Mouse (Mus musculus): ENCODE measurements around the gene Mmab.
A peak's percentile ranks its signal among the peaks of the same experiment; 100 is the strongest.

The Mmab gene

DNA sequence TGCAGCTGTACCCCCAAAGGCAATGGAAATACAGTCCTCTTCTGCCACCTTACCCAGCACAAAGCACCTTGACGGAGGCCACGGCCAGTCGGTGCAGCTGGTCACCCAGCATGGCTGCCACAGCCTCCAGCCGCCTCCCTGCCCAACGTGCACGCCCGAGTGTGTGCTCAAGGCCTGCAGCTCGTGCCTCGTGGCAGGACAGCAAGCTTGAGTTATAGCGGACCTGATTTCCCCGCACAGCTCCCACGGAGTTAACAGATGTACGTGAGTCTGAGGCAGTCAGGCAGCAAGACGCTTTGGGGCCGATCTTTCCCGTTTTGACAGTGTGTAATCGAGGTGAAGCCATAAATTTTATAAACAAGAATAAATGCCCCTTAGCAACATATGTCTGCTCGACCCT lies 15.2 kb downstream of the Mmab start:
- no peak for DNase-seq (ENCODE audit: low spot score in 2 of 2)

DNA sequence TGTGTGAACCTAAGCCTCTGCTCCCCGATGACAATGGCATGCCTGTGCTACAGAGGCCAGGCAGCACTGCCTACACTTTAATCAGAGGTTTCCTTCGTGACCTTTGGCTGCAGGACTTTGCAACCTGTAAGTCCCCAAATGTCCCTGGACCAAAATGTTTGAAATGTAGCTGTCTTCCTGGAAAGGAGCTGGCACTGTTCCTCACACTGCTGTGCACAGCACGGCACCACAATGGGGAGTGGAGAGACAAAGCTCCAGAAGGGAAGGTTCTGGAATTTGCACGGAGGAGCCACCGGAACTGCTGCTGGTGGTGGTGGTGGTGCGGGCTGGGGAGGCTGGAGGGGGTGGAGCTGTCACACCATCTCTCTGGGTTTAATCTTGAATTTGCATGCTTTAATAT lies 17.1 kb downstream of the Mmab start:
- DNase-seq (ENCODE audit: low spot score in 2 of 2): no peak

DNA sequence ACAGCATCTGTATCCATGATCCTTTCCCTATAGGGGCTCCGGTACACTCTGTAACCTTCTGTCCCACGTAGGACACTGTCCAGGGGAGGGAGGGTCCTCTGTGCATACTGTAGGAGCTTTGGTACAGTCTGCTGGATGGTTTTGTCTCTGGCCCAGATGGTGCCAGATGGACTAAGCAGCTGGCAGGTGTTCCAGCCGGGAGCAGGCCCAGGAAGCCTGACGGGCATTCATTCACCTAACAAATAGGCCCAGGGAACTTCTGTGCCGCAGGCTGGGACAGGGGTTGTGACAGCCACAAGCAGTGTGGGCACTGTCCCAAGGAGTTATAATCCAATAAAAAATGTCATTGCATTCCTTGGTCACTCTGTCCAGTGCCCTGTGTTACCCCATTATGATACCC lies 19.9 kb downstream of the Mmab start:
- DNase-seq (ENCODE audit: low spot score in 2 of 2): no peak

DNA sequence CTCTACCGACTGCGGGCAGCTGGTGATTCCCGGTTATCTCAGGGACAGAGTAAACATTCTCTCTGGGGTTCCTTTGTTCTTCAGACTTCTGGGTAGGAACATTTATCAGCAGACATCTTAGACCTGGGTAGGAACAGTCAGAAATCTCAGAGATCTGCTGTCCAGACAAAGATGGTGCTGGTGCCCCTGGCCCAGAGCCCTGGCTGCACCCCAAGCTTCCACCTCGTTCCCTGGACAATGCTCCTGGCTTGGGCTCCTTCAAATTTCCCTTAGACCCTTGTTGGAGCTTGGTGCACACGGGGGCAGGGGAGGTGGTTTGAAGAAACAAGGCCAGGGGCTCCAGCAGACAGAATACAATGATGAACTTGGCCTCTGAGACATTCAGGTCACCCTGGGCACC lies 21.3 kb downstream of the Mmab start:
- DNase-seq (ENCODE audit: low spot score in 2 of 2): no peak

DNA sequence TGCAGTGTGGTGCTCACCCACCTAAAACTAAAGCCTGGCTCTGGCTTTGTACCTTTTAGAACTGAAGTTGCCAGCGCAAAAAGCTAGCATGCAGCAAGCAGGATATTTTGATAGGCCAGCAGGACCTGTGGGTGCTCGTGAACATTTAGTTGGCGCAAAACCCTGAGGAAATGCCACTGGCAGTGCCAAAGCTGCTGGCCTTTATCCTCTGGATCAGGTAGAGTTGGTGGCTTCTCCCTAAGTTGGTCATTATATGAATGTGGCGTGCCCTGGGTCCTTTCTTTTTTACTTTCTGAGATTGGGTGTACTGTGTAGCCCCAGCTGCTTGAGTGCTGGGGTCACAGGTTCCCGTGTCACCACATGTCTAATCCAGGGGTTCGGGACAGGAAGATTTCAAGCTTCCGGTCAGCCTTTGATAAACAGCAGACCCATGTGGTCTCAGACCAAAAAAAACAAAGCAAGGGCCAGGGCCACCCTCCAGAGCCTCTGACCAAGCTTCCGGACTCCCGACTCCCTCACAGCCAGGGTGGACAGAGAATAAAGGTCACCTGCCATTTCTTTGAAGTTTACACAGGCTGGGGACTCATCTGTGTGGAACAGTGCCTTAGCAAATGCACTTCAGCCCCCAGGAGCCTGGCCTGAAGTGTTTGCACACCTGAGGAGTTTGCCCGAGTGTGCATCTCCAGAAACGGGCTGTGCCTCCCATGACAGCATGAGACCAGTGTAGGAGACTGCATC lies 22.1 kb downstream of the Mmab start:
- no peak for DNase-seq (ENCODE audit: low spot score in 2 of 2)

DNA sequence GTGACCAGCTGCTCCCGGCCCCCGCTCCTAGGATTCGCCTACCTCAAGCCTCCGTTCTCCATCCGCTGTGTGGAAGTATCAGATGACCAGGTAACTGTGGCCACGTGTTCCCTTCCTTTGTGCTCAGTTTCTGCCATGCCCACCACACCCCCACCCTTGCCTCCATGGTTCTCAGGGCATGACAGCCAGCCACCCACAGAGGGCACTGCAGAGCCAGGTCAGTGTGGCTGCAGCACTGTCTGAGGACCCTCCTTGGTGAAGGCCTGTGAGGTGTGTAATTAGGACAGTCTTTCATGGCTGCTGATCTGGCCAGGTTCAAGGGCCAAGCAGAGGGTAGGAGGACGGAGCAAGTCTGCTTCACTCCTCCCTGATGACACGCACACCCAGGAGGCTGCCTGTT lies 25.3 kb downstream of the Mmab start:
- DNase-seq (ENCODE audit: low spot score in 2 of 2): no peak

DNA sequence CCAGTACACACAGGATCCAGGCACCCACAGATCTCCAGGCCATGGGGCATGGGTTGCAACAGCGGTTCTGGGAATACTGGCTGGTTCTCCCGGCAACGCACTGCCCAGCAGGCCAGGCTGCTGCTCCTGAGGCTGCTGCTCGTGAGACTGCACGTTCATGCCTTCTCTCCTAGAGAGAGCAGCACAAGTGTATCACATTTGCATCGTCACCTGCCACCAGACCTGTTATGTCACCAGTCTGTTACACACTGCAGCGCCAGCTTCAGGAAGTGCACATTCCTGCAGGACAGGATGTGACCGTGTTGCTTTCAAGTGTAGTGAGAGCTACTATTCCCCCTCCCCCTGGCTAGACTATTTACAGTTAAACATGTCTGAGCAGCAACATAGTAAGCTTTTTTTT lies 27.0 kb downstream of the Mmab start:
- no peak for DNase-seq (ENCODE audit: low spot score in 2 of 2)

DNA sequence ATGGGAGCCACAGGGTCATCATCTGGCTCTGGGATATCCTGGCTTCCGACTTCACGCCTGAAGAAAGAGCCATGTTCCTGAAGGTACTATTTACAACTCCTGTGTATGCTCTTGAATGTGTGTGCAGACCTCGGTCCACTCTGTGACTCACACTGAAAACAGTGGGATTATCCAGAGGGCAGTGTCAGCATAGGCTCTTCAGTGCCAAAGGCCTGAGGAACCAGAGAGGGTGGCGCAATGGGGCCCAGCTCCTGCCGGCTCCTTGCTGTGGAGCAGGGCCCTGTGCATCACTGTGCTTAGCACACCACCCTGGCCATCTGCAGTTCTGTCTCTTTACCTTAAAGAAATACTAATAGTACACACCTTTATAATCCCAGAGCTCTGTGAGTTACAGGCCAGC lies 28.3 kb downstream of the Mmab start:
- DNase-seq (ENCODE audit: low spot score in 2 of 2): no peak

DNA sequence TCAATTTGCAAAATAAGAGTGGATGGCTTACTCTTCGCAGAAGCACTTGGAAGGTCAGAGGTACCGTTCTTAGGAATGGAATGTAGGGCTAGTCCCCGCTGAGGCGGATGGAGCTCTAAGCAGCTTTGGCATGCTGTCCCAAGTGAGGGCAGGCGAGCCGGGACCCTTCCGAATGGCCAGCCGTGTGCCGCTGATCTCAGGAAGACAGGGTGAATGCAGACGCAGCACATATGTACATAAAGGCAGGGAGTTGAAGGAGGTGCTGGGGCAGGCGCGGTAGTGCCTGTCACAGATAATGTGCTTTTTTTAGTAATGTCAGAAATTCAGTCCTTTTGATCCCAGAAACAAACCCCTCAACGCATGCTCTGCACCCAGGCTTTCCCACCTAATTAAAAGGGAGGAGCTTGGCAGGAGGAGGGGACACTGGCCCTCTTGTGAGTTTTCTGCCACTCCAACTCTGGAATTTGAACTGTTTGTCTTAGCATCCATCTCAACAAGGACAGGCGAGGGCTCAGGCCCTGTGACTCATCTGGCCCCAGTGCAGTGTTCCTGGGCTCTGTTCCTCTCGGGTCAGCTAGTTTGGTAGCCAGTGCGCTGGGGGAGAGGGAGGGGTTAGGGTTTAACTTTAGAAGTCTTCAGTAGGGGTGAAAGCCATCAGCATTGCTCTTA lies 30.7 kb downstream of the Mmab start:
- peak; percentile 39 to 45 for DNase-seq (ENCODE audit: low spot score in 2 of 2)

DNA sequence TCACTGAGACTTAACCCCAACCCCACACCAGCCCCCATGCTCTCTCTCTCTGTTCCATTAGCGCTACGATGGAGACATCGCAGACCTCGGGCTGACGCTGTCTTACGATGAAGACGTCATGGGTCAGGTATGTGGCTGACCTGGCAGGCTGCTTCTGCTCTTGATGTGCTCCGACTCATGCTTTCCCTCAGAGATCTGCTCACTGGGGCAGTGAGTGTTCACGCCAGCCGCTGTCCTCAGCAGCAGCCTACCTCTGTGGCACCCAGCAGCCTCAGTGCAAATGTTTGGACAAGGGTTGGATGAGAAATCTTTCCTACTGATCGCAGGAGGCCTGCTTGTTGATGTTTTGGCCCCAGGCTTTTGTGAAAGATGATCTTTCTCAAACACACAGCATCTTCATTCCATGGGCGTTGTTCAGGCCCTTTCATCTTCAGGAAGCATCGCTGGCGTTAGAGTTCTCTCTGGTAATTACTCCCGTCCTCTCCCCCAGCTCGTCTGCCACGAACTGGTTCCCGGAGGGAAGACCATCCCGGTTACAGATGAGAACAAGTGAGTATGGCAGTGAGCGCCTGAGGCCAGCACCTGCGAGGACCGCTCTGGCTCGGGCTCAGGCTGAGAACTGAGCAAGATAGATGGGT lies 31.4 kb downstream of the Mmab start:
- DNase-seq (ENCODE audit: low spot score in 2 of 2): no peak

DNA sequence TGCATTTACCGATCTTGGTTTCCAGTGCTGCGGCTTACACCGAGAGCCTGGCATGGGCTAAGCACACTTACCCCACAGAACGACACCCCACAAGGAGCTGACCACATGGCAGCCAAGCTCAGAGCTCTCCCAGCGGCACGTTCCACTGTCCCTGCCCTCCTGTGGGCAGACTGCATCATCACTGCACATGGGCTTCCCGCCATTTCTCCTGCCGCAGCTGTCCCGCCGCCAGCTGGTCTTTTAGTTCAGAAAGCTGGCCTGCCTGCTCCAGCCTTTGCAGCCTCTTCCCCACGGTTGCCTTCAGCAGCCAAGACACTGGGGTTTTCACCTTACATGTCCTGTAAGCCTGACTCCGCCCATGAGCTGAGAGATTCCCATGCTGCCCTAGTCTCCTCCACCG lies 33.4 kb downstream of the Mmab start:
- no peak for DNase-seq (ENCODE audit: low spot score in 2 of 2)

DNA sequence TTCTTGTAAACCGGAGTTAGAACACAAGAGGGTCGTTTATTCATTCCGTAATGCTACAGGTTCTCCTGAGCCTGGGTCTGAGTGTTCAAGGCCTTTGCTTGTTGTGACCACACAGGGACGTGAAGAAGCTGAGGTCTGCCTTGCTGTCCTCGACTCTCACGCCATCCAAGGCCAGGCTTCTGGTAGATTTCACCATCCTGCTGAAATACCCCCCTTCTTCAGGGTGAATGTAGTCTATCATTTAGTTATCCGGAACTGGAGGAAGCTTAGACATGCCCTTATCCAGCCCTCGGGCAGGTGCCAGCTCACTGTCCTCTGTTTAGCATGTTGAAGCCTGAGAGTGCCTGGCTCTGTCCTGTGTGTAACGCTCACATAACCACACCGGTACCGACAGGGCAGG lies 35.0 kb downstream of the Mmab start:
- DNase-seq (ENCODE audit: low spot score in 2 of 2): no peak

DNA sequence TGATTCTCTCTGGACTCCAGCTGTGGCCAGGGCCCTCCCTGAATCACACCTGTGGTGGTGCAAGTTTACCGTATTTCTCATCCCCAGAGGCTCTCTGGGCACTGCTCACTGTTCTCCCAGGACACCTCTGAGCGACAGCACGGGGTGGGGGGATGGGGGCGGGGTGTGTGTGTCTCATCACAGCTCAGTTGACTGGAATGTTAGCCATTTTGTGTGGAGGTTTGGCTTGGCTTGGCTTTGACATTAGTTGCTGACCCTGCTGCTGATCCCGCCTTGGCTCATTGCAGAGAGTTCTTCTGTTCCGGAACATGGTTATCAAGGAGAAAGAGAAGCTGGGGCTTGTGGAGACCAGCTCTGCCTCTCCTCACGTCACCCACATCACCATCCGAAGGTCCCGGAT lies 36.0 kb downstream of the Mmab start:
- no peak for DNase-seq (ENCODE audit: low spot score in 2 of 2)

DNA sequence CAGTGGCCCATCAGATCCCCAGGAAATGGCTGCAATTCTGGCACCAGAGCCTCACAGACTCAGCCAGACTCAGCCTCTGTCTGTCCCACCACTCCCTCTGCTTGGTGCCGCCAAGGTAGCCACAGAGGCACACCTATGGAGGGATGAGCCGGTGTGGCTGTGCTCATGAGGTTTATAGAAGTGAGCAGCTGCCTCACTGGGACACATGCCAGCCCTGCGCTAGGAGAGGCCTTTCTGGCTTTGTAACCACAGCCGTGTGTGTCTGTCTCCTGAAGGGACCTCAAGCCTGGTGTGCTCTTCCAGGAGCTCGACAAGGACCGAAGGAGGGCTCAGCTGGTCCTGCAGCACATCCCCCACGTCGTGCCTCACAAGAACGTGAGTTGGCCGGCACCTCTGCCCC lies 36.6 kb downstream of the Mmab start:
- no peak for DNase-seq (ENCODE audit: low spot score in 2 of 2)

DNA sequence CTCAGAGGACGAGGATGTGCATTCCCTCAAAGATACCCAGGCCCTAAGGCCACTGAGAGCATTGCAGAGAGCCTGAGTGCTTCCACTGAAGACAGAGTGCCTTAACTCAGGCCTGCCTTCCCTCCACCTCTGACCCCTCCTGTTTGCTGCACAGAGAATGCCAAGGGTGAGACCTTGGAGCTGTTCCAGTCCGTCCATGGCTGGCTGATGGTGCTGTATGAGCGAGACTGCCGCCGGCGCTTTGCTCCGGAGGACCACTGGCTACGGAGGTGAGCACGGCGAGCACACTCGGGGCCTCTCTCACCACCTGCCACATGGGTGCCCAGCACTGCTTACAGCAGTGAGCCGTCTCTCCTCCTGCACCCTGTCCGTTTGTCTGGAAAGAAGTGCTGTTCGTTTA lies 37.3 kb downstream of the Mmab start:
- DNase-seq (ENCODE audit: low spot score in 2 of 2): no peak

DNA sequence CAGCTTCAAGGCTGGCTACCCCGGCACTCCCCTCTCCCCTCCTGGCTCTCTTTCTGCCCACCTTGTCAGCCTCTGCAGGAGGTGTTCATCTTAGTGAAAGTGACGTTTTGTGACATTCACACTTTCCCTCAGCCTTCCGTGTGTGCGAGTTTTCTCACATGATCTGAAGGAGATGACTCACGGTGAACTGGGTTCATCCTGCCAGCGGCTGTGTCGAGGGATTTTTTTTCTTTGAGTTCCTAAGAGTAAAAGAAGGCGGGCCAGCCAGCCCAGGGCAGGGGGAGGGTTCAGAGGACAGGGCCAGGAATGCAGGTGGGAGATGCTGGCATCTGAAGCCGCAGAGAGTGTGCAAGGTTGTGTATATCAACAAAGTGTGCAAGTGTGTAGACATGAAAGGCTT lies 50.7 kb downstream of the Mmab start:
- no peak for DNase-seq (ENCODE audit: low spot score in 2 of 2)

DNA sequence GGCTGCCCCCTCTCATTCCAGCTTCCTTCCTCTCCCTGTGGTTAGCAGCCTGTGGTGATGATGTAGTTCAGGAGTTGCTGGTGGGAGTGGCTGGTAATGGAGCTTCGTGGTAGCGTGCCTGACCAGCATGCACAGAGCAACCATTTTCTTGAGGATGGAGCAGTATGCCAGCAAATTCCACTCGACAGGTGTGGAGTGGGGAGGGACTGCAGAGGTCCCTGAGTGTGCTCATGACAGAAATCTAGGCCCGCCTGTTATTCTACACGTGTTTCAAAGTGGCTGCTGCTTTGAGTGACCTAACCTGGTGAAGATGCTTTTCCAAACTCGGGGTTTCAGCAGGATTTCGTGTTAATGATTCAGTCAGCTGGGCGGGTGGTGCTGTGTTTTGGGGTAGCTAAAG lies 59.4 kb downstream of the Mmab start:
- no peak for DNase-seq (ENCODE audit: low spot score in 2 of 2)

DNA sequence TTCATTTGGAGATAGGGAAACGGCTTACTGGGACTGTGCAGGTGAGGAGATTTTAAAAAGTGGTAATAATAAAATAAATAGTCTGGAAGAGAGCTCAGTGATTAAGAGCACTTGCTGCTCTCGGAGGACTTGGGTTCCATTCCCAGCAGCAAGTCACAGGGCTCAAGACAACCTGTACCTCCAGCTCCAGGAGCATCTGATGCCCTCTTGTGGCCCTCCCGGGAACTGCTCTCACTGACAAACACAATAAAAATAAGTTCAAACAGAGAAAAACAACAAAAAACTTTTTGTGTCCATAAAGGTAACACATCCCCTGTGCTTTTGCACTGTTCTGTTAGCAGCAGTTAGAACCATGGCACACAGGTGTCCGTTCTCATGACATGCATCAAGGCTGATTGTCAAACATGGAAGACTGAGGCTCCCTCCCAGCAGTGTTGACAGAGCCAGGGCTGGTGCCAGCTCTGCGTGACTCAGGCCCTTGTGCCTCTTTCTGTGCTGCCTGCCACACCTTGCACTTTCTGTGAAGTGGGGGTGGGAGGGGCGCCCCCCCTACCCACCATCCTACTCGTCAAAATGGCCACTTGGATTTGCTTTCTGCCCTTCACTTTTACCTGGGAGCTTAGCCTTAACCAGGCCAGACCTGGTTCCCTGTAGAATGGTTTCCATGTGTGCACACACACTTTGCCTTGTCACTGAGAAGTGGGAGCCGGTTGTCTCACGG lies 60.5 kb downstream of the Mmab start:
- no peak for DNase-seq (ENCODE audit: low spot score in 2 of 2)

Measured in heart, adult 9 months (tissue).